Mouse (Mus musculus): ENCODE data around the gene Echs1.
"Not testable (repeated sequence)": the region's sequence is repeated elsewhere in the genome, so short reads cannot be mapped to it uniquely, and the experiment has no call there.

Echs1 gene

GRCm38 (mm10) chr7:140116329-140117054 lies at the start of gene Echs1:
Gene Echs1, minus strand, starts transcription at chr7:140116476.
- DNase-seq: peak; percentile 96

- no peak for DNase-seq
Measured at GRCm38 (mm10) chr7:140164664-140165063, 48.4 kb upstream of the Echs1 start, which contains the start of gene Olfr522. Gene Olfr522, minus strand, starts transcription at chr7:140164764.

- no peak for DNase-seq
Measured at GRCm38 (mm10) chr7:140160363-140160762, 44.1 kb upstream of the Echs1 start.

GRCm38 (mm10) chr7:140154218-140154927 lies 38.1 kb upstream of the Echs1 start, which contains the start of gene Sprn:
Gene Sprn, minus strand, starts transcription at chr7:140154877.
- no peak for DNase-seq

GRCm38 (mm10) chr7:140153829-140154217 lies 37.5 kb upstream of the Echs1 start:
- DNase-seq: no peak

GRCm38 (mm10) chr7:140153383-140153782 lies 37.1 kb upstream of the Echs1 start:
- peak; percentile 39 for DNase-seq

- no peak for DNase-seq
Measured at GRCm38 (mm10) chr7:140144550-140144949, 28.3 kb upstream of the Echs1 start.

- DNase-seq: peak; percentile 85
Measured at GRCm38 (mm10) chr7:140141350-140141749, 25.1 kb upstream of the Echs1 start.

GRCm38 (mm10) chr7:140138021-140138310 lies 21.7 kb upstream of the Echs1 start:
- no peak for DNase-seq

GRCm38 (mm10) chr7:140137135-140138020 lies 21.1 kb upstream of the Echs1 start, which contains the start of gene Mtg1:
Gene Mtg1, plus strand, starts transcription at chr7:140137564.
- DNase-seq: peak; percentile 96

GRCm38 (mm10) chr7:140135106-140135770 lies 19.0 kb upstream of the Echs1 start:
- no peak for DNase-seq

GRCm38 (mm10) chr7:140134033-140134432 lies 17.8 kb upstream of the Echs1 start:
- DNase-seq: not testable (repeated sequence)

GRCm38 (mm10) chr7:140132184-140132583 lies 15.9 kb upstream of the Echs1 start:
- not testable (repeated sequence) for DNase-seq

GRCm38 (mm10) chr7:140127911-140128310 lies 11.6 kb upstream of the Echs1 start:
- DNase-seq: no peak

- no peak for DNase-seq
Measured at GRCm38 (mm10) chr7:140126934-140127333, 10.7 kb upstream of the Echs1 start.

- DNase-seq: no peak
Measured at GRCm38 (mm10) chr7:140126022-140126350, 9.7 kb upstream of the Echs1 start.

- DNase-seq: peak; percentile 98
Measured at GRCm38 (mm10) chr7:140125278-140126021, 9.2 kb upstream of the Echs1 start.

- no peak for DNase-seq
Measured at GRCm38 (mm10) chr7:140124382-140124781, 8.1 kb upstream of the Echs1 start.

GRCm38 (mm10) chr7:140122765-140123164 lies 6.5 kb upstream of the Echs1 start:
- no peak for DNase-seq

GRCm38 (mm10) chr7:140121338-140121910 lies 5.1 kb upstream of the Echs1 start:
- no peak for DNase-seq

GRCm38 (mm10) chr7:140120484-140120883 lies 4.2 kb upstream of the Echs1 start:
- no peak for DNase-seq

Data from lung, postnatal 10 days (tissue).